Mouse (Mus musculus) megakaryocyte, embryonic 14.5 days (primary cell): ENCODE measurements at regions not wholly inside any gene's neighbourhood (a gene's known extent, or its start where the extent isn't known, plus 50 kb on each side); places are given as distances from the start of the nearest gene placed in this dataset.

Experiments
- FLI1 ChIP-seq: IDR thresholded peaks from 2 replicates; pipeline ENCODE4 v1.6.1; 2012; ENCODE audit warnings: low read length, inconsistent platforms, mixed read lengths
- GATA1 ChIP-seq: IDR thresholded peaks from 3 replicates; pipeline ENCODE4 v1.6.1; 2012; ENCODE audit warnings: mixed read lengths, low read length, inconsistent platforms, borderline replicate concordance

DNA sequence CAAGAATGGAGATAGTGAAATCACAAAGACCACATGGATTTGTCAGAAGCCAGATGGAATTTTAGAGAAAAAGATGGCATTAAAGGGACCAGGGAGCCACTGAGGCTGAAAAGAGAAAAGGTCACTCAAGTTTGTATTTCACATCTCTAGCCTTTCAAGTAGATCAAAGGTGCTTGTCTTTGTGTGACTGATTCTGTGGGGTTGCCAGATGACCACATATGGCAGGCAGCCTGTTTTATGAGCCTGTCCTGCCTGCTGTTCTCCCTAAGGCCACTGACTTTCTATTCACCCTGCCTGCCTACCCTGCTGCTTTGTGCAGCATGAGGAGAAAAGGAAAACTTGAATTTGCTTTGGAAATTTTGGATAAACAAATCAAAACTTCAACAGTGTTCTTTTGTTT, 592.0 kb downstream of the Gm11232 start:
- TF ChIP-seq GATA1 (no peak), FLI1 (no peak)
